Comparison of ENCODE assay signal across 8 mouse cellular contexts in genomic region chr11:120039581-120039980, GRCm38 (mm10). TPM values are rescaled to one million over a fixed set of nuclear protein-coding genes. Genes with fewer than 3 reads are reported as not detected.
A peak's percentile ranks its signal among the peaks of the same experiment; 100 is the strongest.
DNase-seq lines count a peak whose midpoint lies in the region; ATAC-seq and TF ChIP-seq lines count a peak whose summit lies in the region.

No protein-coding gene starts in this region.

- no peaks in the 10 kb centered on the region for H3K36me3 ChIP-seq in heart, embryonic 13.5 days
- no peaks in the 10 kb centered on the region for H3K36me3 ChIP-seq in lung, embryonic 14.5 days (ENCODE audit: insufficient read depth)

- no peak for DNase-seq in gastrocnemius, adult 2 months
- DNase-seq in gastrocnemius, postnatal 14 days, result no peak
- peak; percentile 26 for DNase-seq in lung, embryonic 14.5 days
- no peak for DNase-seq in thymus, postnatal 25 days
- DNase-seq in urinary bladder, adult 2 months (ENCODE audit: low spot score), result no peak

- no peak overlapping the region for H3K4me3 ChIP-seq in gastrocnemius, adult 2 months
- H3K4me3 ChIP-seq in bone marrow macrophage, adult 2 months (ENCODE audit: insufficient read depth, low read length), result peak overlapping the region; percentile 27
- no peak overlapping the region for H3K4me3 ChIP-seq in heart, embryonic 13.5 days
- no peak overlapping the region for H3K4me3 ChIP-seq in lung, embryonic 14.5 days (ENCODE audit: low read depth, low read length)

- peaks cover 63% of the 10 kb centered on the region for H3K4me1 ChIP-seq in bone marrow macrophage, adult 2 months (ENCODE audit: control insufficient read depth, insufficient read depth, low read length)
- H3K4me1 ChIP-seq in heart, embryonic 13.5 days, result peaks cover 36% of the 10 kb centered on the region
- H3K4me1 ChIP-seq in lung, embryonic 14.5 days (ENCODE audit: insufficient read depth), result peaks cover 7% of the 10 kb centered on the region; the same call in 1 of the 2 replicates

- 16% methylated on average over 4 of the region's 4 CpGs for WGBS in heart, embryonic 13.5 days
- 22% methylated on average over 4 of the region's 4 CpGs for WGBS in lung, embryonic 14.5 days

- TF ChIP-seq CTCF in gastrocnemius, adult 2 months (IDR thresholded peaks at IDR 0.05), result no peak
- no peak for TF ChIP-seq CTCF in bone marrow macrophage, adult 2 months (IDR thresholded peaks at IDR 0.05; ENCODE audit: low read depth, low read length)
- no peak for TF ChIP-seq CTCF in lung, embryonic 14.5 days (IDR thresholded peaks at IDR 0.05; ENCODE audit: low read depth)

- H3K27me3 ChIP-seq in heart, embryonic 13.5 days (replicated peaks), result no peaks in the 10 kb centered on the region; the same call in 1 of the 2 replicates
- no peaks in the 10 kb centered on the region for H3K27me3 ChIP-seq in lung, embryonic 14.5 days (ENCODE audit: insufficient read depth, low read length)

- TF ChIP-seq POLR2A in bone marrow macrophage, adult 2 months (IDR thresholded peaks at IDR 0.05; ENCODE audit: borderline replicate concordance, low read depth, low read length), result no peak

- ATAC-seq in heart, embryonic 13.5 days (ENCODE audit: extremely low read depth, insufficient number of reproducible peaks, low FRiP score, low TSS enrichment), result no peak
- no peak for ATAC-seq in lung, embryonic 14.5 days (ENCODE audit: insufficient read depth)
- ATAC-seq in megakaryocyte-erythroid progenitor cell, adult 5-6 weeks (replicated peaks; ENCODE audit: low FRiP score, low TSS enrichment, poor library complexity, severe bottlenecking), result no peak

- H3K4me2 ChIP-seq in heart, embryonic 13.5 days, result no peak overlapping the region
- no peak overlapping the region for H3K4me2 ChIP-seq in lung, embryonic 14.5 days

- H3K27ac ChIP-seq in gastrocnemius, adult 2 months, result peak overlapping the region; percentile 81
- H3K27ac ChIP-seq in bone marrow macrophage, adult 2 months (ENCODE audit: insufficient read depth, low read depth, low read length), result peak overlapping the region; percentile 96
- H3K27ac ChIP-seq in heart, embryonic 13.5 days (replicated peaks), result peak overlapping the region; percentile 81
- H3K27ac ChIP-seq in lung, embryonic 14.5 days (ENCODE audit: low read depth), result peak overlapping the region; percentile 22

- intact Hi-C loops in gastrocnemius, adult 2 months (cut with DNase I), result loop anchor here (10.0 kb wide), 1 partner anchor 265 kb away; no protein-coding TSS in a partner anchor
- intact Hi-C loops in gastrocnemius, postnatal 14 days (cut with DNase I; ENCODE audit: low total_unique reads), result no loop called here

- H3K9ac ChIP-seq in heart, embryonic 13.5 days, result peak overlapping the region; percentile 4
- H3K9ac ChIP-seq in lung, embryonic 14.5 days, result no peak overlapping the region

- no peaks in the 10 kb centered on the region for H3K9me3 ChIP-seq in heart, embryonic 13.5 days
- H3K9me3 ChIP-seq in lung, embryonic 14.5 days (ENCODE audit: low read depth, low read length), result no peaks in the 10 kb centered on the region

RNA-seq across cellular contexts. Expression of gene Aatk, which starts 7.4 kb away (rescaled TPM):
- total RNA-seq in gastrocnemius, adult 2 months (2021), result 1 to 10 TPM; 2.8 to 2.9 TPM
- 10 to 100 TPM in 1 of 2 experiments, 1 to 10 TPM in 1; 9.4 to 17.0 TPM for total RNA-seq in gastrocnemius, postnatal 14 days (2021)
- 9.5 and 9.9 TPM in 2 replicates for polyA plus RNA-seq in bone marrow macrophage, adult 2 months (2012; ENCODE audit: insufficient read depth, insufficient read length, missing spikeins)
- polyA plus RNA-seq in heart, embryonic 13.5 days (2015; fragmentation: Nextera tagmentation; extraction: Ambion mirVana), result 0.33 and 0.55 TPM in 2 replicates
- polyA plus RNA-seq in lung, embryonic 14.5 days (2014; fragmentation: Nextera tagmentation; extraction: Ambion mirVana), result 2.2 and 2.3 TPM in 2 replicates
- 0.62 TPM in 1 of 2 replicates, not detected in the other for total RNA-seq in megakaryocyte-erythroid progenitor cell, adult 5-6 weeks (2014; fragmentation: Nextera tagmentation)
- total RNA-seq in megakaryocyte-erythroid progenitor cell, adult 5-6 weeks (2017), result not detected in 2 replicates
- 15.2 and 15.3 TPM in 2 replicates for polyA plus RNA-seq in urinary bladder, adult 2 months (2012; rRNA removed)

RNA-seq across cellular contexts. Expression of gene Cep131, which starts 47.0 kb away (rescaled TPM):
- 1 to 10 TPM; 5.3 to 9.5 TPM for total RNA-seq in gastrocnemius, adult 2 months (2021)
- 1 to 10 TPM; 7.9 to 8.5 TPM for total RNA-seq in gastrocnemius, postnatal 14 days (2021)
- polyA plus RNA-seq in bone marrow macrophage, adult 2 months (2012; ENCODE audit: insufficient read depth, insufficient read length, missing spikeins), result 13.5 and 13.8 TPM in 2 replicates
- 13.4 and 13.8 TPM in 2 replicates for polyA plus RNA-seq in heart, embryonic 13.5 days (2015; fragmentation: Nextera tagmentation; extraction: Ambion mirVana)
- 22.1 and 27.3 TPM in 2 replicates for polyA plus RNA-seq in lung, embryonic 14.5 days (2014; fragmentation: Nextera tagmentation; extraction: Ambion mirVana)
- 9.6 and 18.9 TPM in 2 replicates for total RNA-seq in megakaryocyte-erythroid progenitor cell, adult 5-6 weeks (2014; fragmentation: Nextera tagmentation)
- total RNA-seq in megakaryocyte-erythroid progenitor cell, adult 5-6 weeks (2017), result 18.1 and 22.3 TPM in 2 replicates
- polyA plus RNA-seq in urinary bladder, adult 2 months (2012; rRNA removed), result 7.6 and 10.5 TPM in 2 replicates

RNA-seq across cellular contexts. Expression of gene Tepsin, which starts 59.0 kb away (rescaled TPM):
- total RNA-seq in gastrocnemius, adult 2 months (2021), result 1 to 10 TPM; 4.5 to 5.5 TPM
- total RNA-seq in gastrocnemius, postnatal 14 days (2021), result 1 to 10 TPM; 5.1 to 6.6 TPM
- 20.2 and 21.8 TPM in 2 replicates for polyA plus RNA-seq in bone marrow macrophage, adult 2 months (2012; ENCODE audit: insufficient read depth, insufficient read length, missing spikeins)
- polyA plus RNA-seq in heart, embryonic 13.5 days (2015; fragmentation: Nextera tagmentation; extraction: Ambion mirVana), result 13.0 and 13.5 TPM in 2 replicates
- polyA plus RNA-seq in lung, embryonic 14.5 days (2014; fragmentation: Nextera tagmentation; extraction: Ambion mirVana), result 13.4 and 17.1 TPM in 2 replicates
- total RNA-seq in megakaryocyte-erythroid progenitor cell, adult 5-6 weeks (2014; fragmentation: Nextera tagmentation), result 12.8 and 24.1 TPM in 2 replicates
- 5.0 and 6.0 TPM in 2 replicates for total RNA-seq in megakaryocyte-erythroid progenitor cell, adult 5-6 weeks (2017)
- polyA plus RNA-seq in urinary bladder, adult 2 months (2012; rRNA removed), result 36.5 and 38.5 TPM in 2 replicates

RNA-seq across cellular contexts. Expression of gene Ndufaf8, which starts 59.1 kb away (rescaled TPM):
- total RNA-seq in gastrocnemius, adult 2 months (2021), result 10 to 100 TPM; 38.3 to 43.3 TPM
- 10 to 100 TPM; 36.5 to 45.6 TPM for total RNA-seq in gastrocnemius, postnatal 14 days (2021)
- polyA plus RNA-seq in bone marrow macrophage, adult 2 months (2012; ENCODE audit: insufficient read depth, insufficient read length, missing spikeins), result 21.1 and 37.7 TPM in 2 replicates
- polyA plus RNA-seq in heart, embryonic 13.5 days (2015; fragmentation: Nextera tagmentation; extraction: Ambion mirVana), result 81.1 and 95.7 TPM in 2 replicates
- 76.7 and 88.6 TPM in 2 replicates for polyA plus RNA-seq in lung, embryonic 14.5 days (2014; fragmentation: Nextera tagmentation; extraction: Ambion mirVana)
- total RNA-seq in megakaryocyte-erythroid progenitor cell, adult 5-6 weeks (2014; fragmentation: Nextera tagmentation), result 36.8 and 74.1 TPM in 2 replicates
- 21.2 and 41.9 TPM in 2 replicates for total RNA-seq in megakaryocyte-erythroid progenitor cell, adult 5-6 weeks (2017)
- 47.2 and 49.0 TPM in 2 replicates for polyA plus RNA-seq in urinary bladder, adult 2 months (2012; rRNA removed)

Comparison
In these comparisons a context has a peak if more than half of its experiments do, and no peak if none do; other contexts are left out.
1. H3K27ac ChIP-seq: peak in every context shown above with its lines; median percentile 96 in bone marrow macrophage, adult 2 months; 81 in gastrocnemius, adult 2 months; 81 in heart, embryonic 13.5 days; 22 in lung, embryonic 14.5 days.